In genomic region chr6:56923726-56924707, GRCm38 (mm10) we compare ENCODE assay signal across 8 mouse cellular contexts. TPM values are rescaled to one million over a fixed set of nuclear protein-coding genes. Genes with fewer than 3 reads are reported as not detected.
DNase-seq lines count a peak whose midpoint lies in the region; ATAC-seq and TF ChIP-seq lines count a peak whose summit lies in the region.

Nt5c3 (minus strand) TSS chr6:56923932.
Vmn1r4 (plus strand) TSS chr6:56924015.

- TF ChIP-seq CTCF in bone marrow, adult 2 months (IDR thresholded peaks at IDR 0.05; ENCODE audit: control insufficient read depth, insufficient read depth, low read length): peak; percentile 3; the same call in 1 of the 2 replicates
- no peak; the same call in 1 of the 2 replicates for TF ChIP-seq CTCF in midbrain, postnatal 0 days (IDR thresholded peaks at IDR 0.05)

- ATAC-seq in embryonic facial prominence, embryonic 15.5 days (ENCODE audit: insufficient number of reproducible peaks, low FRiP score, low TSS enrichment, low read depth): peak; percentile 98
- peak; percentile 99 for ATAC-seq in limb, embryonic 14.5 days (ENCODE audit: low FRiP score, low read depth)
- peak; percentile 97 for ATAC-seq in midbrain, postnatal 0 days (ENCODE audit: low FRiP score)

- H3K9ac ChIP-seq in embryonic facial prominence, embryonic 15.5 days: peak within 1 kb of the TSS; percentile 87
- H3K9ac ChIP-seq in limb, embryonic 14.5 days (ENCODE audit: low read depth, low read length, severe bottlenecking): peak within 1 kb of the TSS; percentile 76
- H3K9ac ChIP-seq in midbrain, postnatal 0 days (replicated peaks; ENCODE audit: low read length, poor library complexity, severe bottlenecking): peak within 1 kb of the TSS; percentile 81

- TF ChIP-seq POLR2A in bone marrow, adult 2 months (IDR thresholded peaks at IDR 0.05; ENCODE audit: borderline replicate concordance, control insufficient read depth, low read depth, low read length): peak; percentile 74; the same call in 1 of the 2 replicates
- 0 out of 2 replicates have a peak, but pooled peaks have one; percentile 31 for TF ChIP-seq POLR2A in limb, embryonic 14.5 days (IDR thresholded peaks at IDR 0.05; ENCODE audit: borderline replicate concordance, extremely low read depth, insufficient read depth, insufficient read length)

- no peaks in the 10 kb centered on the region for H3K9me3 ChIP-seq in embryonic facial prominence, embryonic 15.5 days (replicated peaks)
- H3K9me3 ChIP-seq in limb, embryonic 14.5 days (ENCODE audit: control insufficient read depth, low read length): no peaks in the 10 kb centered on the region; the same call in 1 of the 2 replicates
- no peaks in the 10 kb centered on the region for H3K9me3 ChIP-seq in midbrain, postnatal 0 days (ENCODE audit: low read length)

- no peaks in the 10 kb centered on the region for H3K27me3 ChIP-seq in embryonic facial prominence, embryonic 15.5 days
- no peaks in the 10 kb centered on the region for H3K27me3 ChIP-seq in limb, embryonic 14.5 days (ENCODE audit: control insufficient read depth, insufficient read depth, low read length)
- H3K27me3 ChIP-seq in midbrain, postnatal 0 days (ENCODE audit: insufficient read depth, low read length): 0 out of 2 replicates have a peak, but pooled peaks cover 4% of the 10 kb centered on the region

- H3K27ac ChIP-seq in bone marrow, adult 2 months (ENCODE audit: control insufficient read depth, insufficient read depth, low read depth, low read length, poor library complexity): peak within 1 kb of the TSS; percentile 93
- H3K27ac ChIP-seq in embryonic facial prominence, embryonic 15.5 days (replicated peaks): peak within 1 kb of the TSS; percentile 88
- H3K27ac ChIP-seq in limb, embryonic 14.5 days (replicated peaks; ENCODE audit: low read depth, low read length): peak within 1 kb of the TSS; percentile 88
- H3K27ac ChIP-seq in midbrain, postnatal 0 days (ENCODE audit: low read depth, low read length): peak within 1 kb of the TSS; percentile 89

- DNase-seq in 416B (ENCODE audit: low read depth): peak; percentile 97
- DNase-seq in heart, adult 8-10 months (ENCODE audit: low spot score): peak; percentile 93
- peak; percentile 98 for DNase-seq in kidney, adult 9 months
- DNase-seq in limb, embryonic 14.5 days (ENCODE audit: low spot score): peak; percentile 98
- peak; percentile 98 for DNase-seq in midbrain, postnatal 0 days (ENCODE audit: low spot score)
- DNase-seq in spleen, postnatal 14 days (ENCODE audit: low spot score in 2 of 2): peak; percentile 91 to 92

- peak within 1 kb of the TSS; percentile 52 for H3K4me2 ChIP-seq in embryonic facial prominence, embryonic 15.5 days (replicated peaks)
- H3K4me2 ChIP-seq in limb, embryonic 14.5 days (replicated peaks; ENCODE audit: low read depth, low read length, severe bottlenecking): peak within 1 kb of the TSS; percentile 54
- H3K4me2 ChIP-seq in midbrain, postnatal 0 days (ENCODE audit: low read depth, low read length, poor library complexity, severe bottlenecking): peak within 1 kb of the TSS; percentile 53

- no peaks in the 10 kb centered on the region for H3K36me3 ChIP-seq in embryonic facial prominence, embryonic 15.5 days
- H3K36me3 ChIP-seq in limb, embryonic 14.5 days (ENCODE audit: control insufficient read depth, insufficient read depth, low read length): no peaks in the 10 kb centered on the region
- no peaks in the 10 kb centered on the region for H3K36me3 ChIP-seq in midbrain, postnatal 0 days (ENCODE audit: insufficient read depth, low read length)

- H3K4me1 ChIP-seq in bone marrow, adult 2 months (ENCODE audit: control insufficient read depth, insufficient read depth, low read length): peaks cover 3% of the 10 kb centered on the region; the same call in 1 of the 2 replicates
- peaks cover 7% of the 10 kb centered on the region; the same call in 1 of the 2 replicates for H3K4me1 ChIP-seq in embryonic facial prominence, embryonic 15.5 days
- H3K4me1 ChIP-seq in limb, embryonic 14.5 days (ENCODE audit: control insufficient read depth, insufficient read depth, low read length): peaks cover 2% of the 10 kb centered on the region; the same call in 1 of the 2 replicates
- H3K4me1 ChIP-seq in midbrain, postnatal 0 days (ENCODE audit: insufficient read depth, low read length): 0 out of 2 replicates have a peak, but pooled peaks cover 4% of the 10 kb centered on the region

- peak within 1 kb of the TSS; percentile 99 for H3K4me3 ChIP-seq in bone marrow, adult 2 months (replicated peaks; ENCODE audit: control insufficient read depth, low read depth, low read length)
- H3K4me3 ChIP-seq in embryonic facial prominence, embryonic 15.5 days (replicated peaks): peak within 1 kb of the TSS; percentile 88
- peak within 1 kb of the TSS; percentile 70 for H3K4me3 ChIP-seq in limb, embryonic 14.5 days (replicated peaks; ENCODE audit: low read length)
- peak within 1 kb of the TSS; percentile 71 for H3K4me3 ChIP-seq in midbrain, postnatal 0 days (ENCODE audit: low read depth, low read length)

- 4% methylated on average over 64 of the region's 64 CpGs for WGBS in bone marrow, adult 2 months
- WGBS in embryonic facial prominence, embryonic 15.5 days: 4% methylated on average over 64 of the region's 64 CpGs
- 3% methylated on average over 59 of the region's 64 CpGs for WGBS in limb, embryonic 14.5 days
- 4% methylated on average over 64 of the region's 64 CpGs for WGBS in midbrain, postnatal 0 days

RNA-seq across cellular contexts. Expression of gene Nt5c3, which starts in this region (rescaled TPM):
- 188 and 205 TPM in 2 replicates for polyA plus RNA-seq in bone marrow, adult 2 months (2011; ENCODE audit: insufficient read depth, insufficient read length, low replicate concordance, missing spikeins)
- polyA plus RNA-seq in embryonic facial prominence, embryonic 15.5 days (2015; fragmentation: Nextera tagmentation; extraction: Ambion mirVana): 61.6 and 63.2 TPM in 2 replicates
- 10 to 100 TPM; 71.9 to 85.2 (median 79.4) TPM for total RNA-seq in heart, adult 8-10 months (2022)
- polyA plus RNA-seq in limb, embryonic 14.5 days (2012; rRNA removed): 18.8 and 22.7 TPM in 2 replicates
- 60.3 and 62.9 TPM in 2 replicates for polyA plus RNA-seq in limb, embryonic 14.5 days (2014; fragmentation: Nextera tagmentation; extraction: Ambion mirVana)
- total RNA-seq in midbrain, postnatal 0 days (2014; rRNA removed): 83.2 and 98.4 TPM in 2 replicates
- polyA plus RNA-seq in midbrain, postnatal 0 days (2015; fragmentation: Nextera tagmentation; extraction: Ambion mirVana): 181 and 182 TPM in 2 replicates

RNA-seq across cellular contexts. Expression of gene Vmn1r4, which starts in this region (rescaled TPM):
- polyA plus RNA-seq in bone marrow, adult 2 months (2011; ENCODE audit: insufficient read depth, insufficient read length, low replicate concordance, missing spikeins): 0.63 TPM in 1 of 2 replicates, not detected in the other
- polyA plus RNA-seq in embryonic facial prominence, embryonic 15.5 days (2015; fragmentation: Nextera tagmentation; extraction: Ambion mirVana): 0.31 and 0.35 TPM in 2 replicates
- total RNA-seq in heart, adult 8-10 months (2022): under 1 TPM in 1 of 4 experiments, not detected in 3; 0.22 TPM
- polyA plus RNA-seq in limb, embryonic 14.5 days (2012; rRNA removed): 0.15 and 0.24 TPM in 2 replicates
- polyA plus RNA-seq in limb, embryonic 14.5 days (2014; fragmentation: Nextera tagmentation; extraction: Ambion mirVana): 0.12 and 0.29 TPM in 2 replicates
- total RNA-seq in midbrain, postnatal 0 days (2014; rRNA removed): 0.33 and 1.7 TPM in 2 replicates
- polyA plus RNA-seq in midbrain, postnatal 0 days (2015; fragmentation: Nextera tagmentation; extraction: Ambion mirVana): 0.46 and 0.88 TPM in 2 replicates

Comparison
In these comparisons a context has a peak if more than half of its experiments do, and no peak if none do; other contexts are left out.
1. Peak in every context shown above with its lines: DNase-seq, ATAC-seq, H3K4me3 ChIP-seq and H3K27ac ChIP-seq.